ENCODE assay signal across 33 mouse cellular contexts in genomic region chr2:164196700-164196990, GRCm38 (mm10). TPM values are rescaled to one million over a fixed set of nuclear protein-coding genes. Genes with fewer than 3 reads are reported as not detected.
"Had no signal": no experiment of that assay in that cellular context is flagged by ENCODE, and none has a peak within 500 bp of the region (broad histone marks: within the 10 kb centered on the region; RNA-seq: fewer than 3 reads in every experiment).

No protein-coding gene starts in this region.

- H3K4me1 ChIP-seq: kidney, embryonic 15.5 days; liver, embryonic 13.5 days; midbrain, embryonic 12.5 days; midbrain, embryonic 15.5 days; neural tube, embryonic 13.5 days; stomach, embryonic 15.5 days had no signal

- H3K9me3 ChIP-seq: kidney, embryonic 15.5 days; liver, embryonic 13.5 days; midbrain, embryonic 12.5 days; midbrain, embryonic 15.5 days; neural tube, embryonic 13.5 days; stomach, embryonic 15.5 days had no signal

- H3K36me3 ChIP-seq: kidney, embryonic 15.5 days; liver, embryonic 13.5 days; midbrain, embryonic 12.5 days; midbrain, embryonic 15.5 days; neural tube, embryonic 13.5 days; stomach, embryonic 15.5 days had no signal

- H3K27ac ChIP-seq: kidney, embryonic 15.5 days; left cerebral cortex, adult 2 months; liver, embryonic 13.5 days; midbrain, embryonic 12.5 days; midbrain, embryonic 15.5 days; neural tube, embryonic 13.5 days; stomach, embryonic 15.5 days had no signal

- DNase-seq: kidney, postnatal 10 days; kidney, postnatal 36 days; layer of hippocampus, postnatal 36 days; liver, embryonic 13.5 days; lung, adult 2 months; lung, postnatal 14 days; lung, postnatal 4 days; retina, postnatal 1 day; right cerebral cortex, postnatal 25 days; spleen, adult 18-20 months; thymus, adult 18-20 months; thymus, postnatal 36 days had no signal

- H3K4me3 ChIP-seq: kidney, embryonic 15.5 days; left cerebral cortex, adult 2 months; liver, embryonic 13.5 days; midbrain, embryonic 12.5 days; midbrain, embryonic 15.5 days; myocyte; neural tube, embryonic 13.5 days; stomach, embryonic 15.5 days had no signal

- H3K27me3 ChIP-seq: kidney, embryonic 15.5 days; liver, embryonic 13.5 days; midbrain, embryonic 12.5 days; midbrain, embryonic 15.5 days; neural tube, embryonic 13.5 days; stomach, embryonic 15.5 days had no signal

RNA-seq across cellular contexts. Expression of gene Wfdc15a, which starts 3.3 kb away (rescaled TPM):
- total RNA-seq: layer of hippocampus, adult 8-10 months; layer of hippocampus, postnatal 10 days; layer of hippocampus, postnatal 36 days; left cerebral cortex, adult 2 months; left cerebral cortex, postnatal 10 days; left cerebral cortex, postnatal 36 days; liver, adult 2 months; megakaryocyte progenitor cell, adult 5-6 weeks; megakaryocyte-erythroid progenitor cell, adult 5-6 weeks; monocyte, adult 5-6 weeks; neutrophil, adult 5-6 weeks had no signal
- polyA plus RNA-seq: kidney, embryonic 15.5 days; limb, embryonic 11.5 days; limb, embryonic 14.5 days; liver, adult 2 months; liver, embryonic 13.5 days; liver, embryonic 16.5 days; lung, adult 2 months; lung, embryonic 16.5 days; midbrain, embryonic 12.5 days; midbrain, embryonic 15.5 days; myocyte; neural tube, embryonic 13.5 days; stomach, embryonic 15.5 days had no signal

RNA-seq across cellular contexts. Expression of gene Wfdc12, which starts 6.2 kb away (rescaled TPM):
- total RNA-seq: layer of hippocampus, adult 8-10 months; layer of hippocampus, postnatal 10 days; layer of hippocampus, postnatal 36 days; left cerebral cortex, adult 2 months; left cerebral cortex, postnatal 10 days; left cerebral cortex, postnatal 36 days; liver, adult 2 months; megakaryocyte progenitor cell, adult 5-6 weeks; megakaryocyte-erythroid progenitor cell, adult 5-6 weeks; monocyte, adult 5-6 weeks; neutrophil, adult 5-6 weeks had no signal
- polyA plus RNA-seq: limb, embryonic 11.5 days; liver, adult 2 months; liver, embryonic 13.5 days; liver, embryonic 16.5 days; midbrain, embryonic 12.5 days; midbrain, embryonic 15.5 days; myocyte; neural tube, embryonic 13.5 days; stomach, embryonic 15.5 days had no signal

RNA-seq across cellular contexts. Expression of gene Wfdc5, which starts 14.1 kb away (rescaled TPM):
- total RNA-seq: layer of hippocampus, adult 8-10 months; layer of hippocampus, postnatal 10 days; layer of hippocampus, postnatal 36 days; left cerebral cortex, adult 2 months; left cerebral cortex, postnatal 10 days; left cerebral cortex, postnatal 36 days; liver, adult 2 months; megakaryocyte progenitor cell, adult 5-6 weeks; megakaryocyte-erythroid progenitor cell, adult 5-6 weeks; monocyte, adult 5-6 weeks; neutrophil, adult 5-6 weeks had no signal
- polyA plus RNA-seq: kidney, embryonic 15.5 days; limb, embryonic 11.5 days; liver, adult 2 months; liver, embryonic 13.5 days; liver, embryonic 16.5 days; lung, embryonic 16.5 days; midbrain, embryonic 12.5 days; midbrain, embryonic 15.5 days; myocyte; neural tube, embryonic 13.5 days; testis, adult 2 months had no signal

RNA-seq across cellular contexts. Expression of gene Wfdc15b, which starts 24.8 kb away (rescaled TPM):
- total RNA-seq: layer of hippocampus, adult 8-10 months; layer of hippocampus, postnatal 10 days; layer of hippocampus, postnatal 36 days; left cerebral cortex, adult 2 months; left cerebral cortex, postnatal 10 days; left cerebral cortex, postnatal 36 days; megakaryocyte progenitor cell, adult 5-6 weeks; megakaryocyte-erythroid progenitor cell, adult 5-6 weeks; monocyte, adult 5-6 weeks; neutrophil, adult 5-6 weeks had no signal
- polyA plus RNA-seq: limb, embryonic 11.5 days; limb, embryonic 14.5 days; liver, embryonic 13.5 days; lung, embryonic 16.5 days; midbrain, embryonic 12.5 days; midbrain, embryonic 15.5 days; myocyte; neural tube, embryonic 13.5 days; testis, adult 2 months had no signal

RNA-seq across cellular contexts. Expression of gene Kcns1, which starts 25.7 kb away (rescaled TPM):
- total RNA-seq: liver, adult 2 months; monocyte, adult 5-6 weeks; neutrophil, adult 5-6 weeks had no signal
- polyA plus RNA-seq: liver, adult 2 months; liver, embryonic 13.5 days; liver, embryonic 16.5 days; lung, embryonic 16.5 days; myocyte had no signal
